Mouse (Mus musculus): ENCODE measurements around the gene Ston1.

The Ston1 gene

DNA sequence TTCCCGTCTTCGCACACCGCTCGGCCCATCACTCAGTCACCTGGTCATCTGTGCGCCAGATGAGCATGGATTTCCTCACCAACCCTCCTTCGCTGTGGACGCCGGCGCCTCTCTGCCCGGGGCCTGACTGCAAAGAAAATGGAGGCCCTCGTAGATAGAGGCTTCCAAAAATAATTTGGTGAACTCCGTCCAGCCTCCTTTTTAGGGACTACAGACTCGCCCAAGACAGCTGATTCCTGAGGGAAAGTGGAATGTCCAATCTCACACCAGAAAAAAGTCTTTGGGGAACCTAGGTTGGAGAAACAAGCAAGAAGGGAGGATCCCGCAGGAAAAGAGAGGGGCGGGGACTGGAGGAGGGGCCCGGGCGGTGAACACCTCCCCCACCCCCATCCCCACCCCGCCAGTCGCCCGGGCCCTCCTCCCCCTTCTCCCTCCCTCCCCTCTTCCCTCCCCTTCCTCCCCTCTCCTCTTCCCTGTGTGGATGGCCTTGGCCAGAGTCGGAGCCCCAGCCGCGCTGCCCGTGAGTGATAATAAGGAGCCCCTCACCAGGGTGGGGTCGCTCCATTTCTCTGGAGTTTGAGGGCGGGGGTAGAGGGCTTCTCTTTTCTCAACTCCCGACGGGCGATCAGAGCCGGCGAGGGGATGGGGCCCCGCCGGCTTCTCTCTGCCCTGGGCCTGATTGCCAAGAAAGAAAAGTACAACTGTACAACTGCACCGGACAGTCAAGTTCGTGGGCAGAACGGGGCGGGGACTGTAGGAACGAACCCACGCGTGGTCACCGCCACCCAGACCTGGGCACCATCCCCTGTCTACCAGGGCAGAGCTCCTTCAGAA lies at the start of gene Ston1:
Ston1 (plus strand) TSS at position 463 of the 834 bp plus-strand sequence.
- peak; percentile 67 for DNase-seq (ENCODE audit: low spot score)

DNA sequence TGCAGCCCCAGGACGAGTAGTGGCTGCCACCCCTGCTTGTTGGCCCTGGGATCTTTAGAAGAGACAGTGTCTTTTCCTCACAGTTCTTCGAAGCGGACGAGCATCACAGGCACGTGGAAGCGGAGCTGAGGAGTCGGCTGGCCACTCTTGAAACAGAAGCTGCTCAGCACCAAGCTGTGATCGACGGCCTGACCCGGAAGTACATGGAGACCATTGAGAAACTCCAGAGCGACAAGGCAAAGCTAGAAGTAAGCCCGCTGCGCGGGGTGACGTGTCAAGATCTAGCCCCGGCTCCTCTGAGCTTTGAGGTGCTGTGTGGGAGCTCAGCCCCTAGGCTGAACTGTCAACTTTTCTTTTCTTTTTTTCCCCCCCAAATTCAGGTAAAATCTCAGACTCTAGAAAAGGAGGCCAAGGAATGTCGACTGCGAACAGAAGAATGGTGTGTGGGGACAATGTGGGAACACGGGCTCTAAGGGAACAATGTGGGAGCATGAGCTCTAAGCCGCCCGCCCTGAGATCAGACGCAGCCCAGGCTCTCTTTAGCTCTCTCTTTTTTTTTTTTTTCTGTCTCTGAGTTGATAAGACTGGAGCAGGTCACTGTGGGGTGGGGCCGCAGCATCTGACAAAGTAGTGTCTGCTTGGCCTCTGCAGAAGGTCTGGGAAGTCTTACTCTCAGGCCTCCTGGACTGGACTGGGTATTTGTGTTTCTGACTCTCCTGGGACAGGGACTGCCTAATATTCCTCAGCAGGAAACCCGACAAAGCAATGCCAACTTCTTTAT lies 47.9 kb upstream of the Ston1 start:
- DNase-seq (ENCODE audit: low spot score), result no peak

DNA sequence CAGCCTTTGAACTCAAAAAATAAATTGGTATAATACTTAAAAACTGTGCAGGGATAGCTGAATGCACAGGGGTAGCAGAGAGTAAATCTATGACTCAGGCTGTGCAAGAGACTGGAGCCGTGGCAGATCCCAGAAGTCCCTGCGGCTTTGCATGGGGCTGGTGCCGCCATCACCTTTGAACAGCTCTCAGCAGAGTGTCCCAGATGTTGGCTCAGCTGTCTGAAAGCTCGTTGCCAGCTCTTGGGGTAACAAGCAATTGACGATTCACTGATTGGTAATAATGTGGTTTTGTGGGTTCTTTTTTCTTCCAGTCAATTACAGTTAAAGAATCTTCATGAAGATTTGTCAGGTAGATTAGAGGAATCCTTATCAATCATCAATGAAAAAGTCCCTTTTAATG lies 47.1 kb upstream of the Ston1 start:
- no peak for DNase-seq (ENCODE audit: low spot score)

DNA sequence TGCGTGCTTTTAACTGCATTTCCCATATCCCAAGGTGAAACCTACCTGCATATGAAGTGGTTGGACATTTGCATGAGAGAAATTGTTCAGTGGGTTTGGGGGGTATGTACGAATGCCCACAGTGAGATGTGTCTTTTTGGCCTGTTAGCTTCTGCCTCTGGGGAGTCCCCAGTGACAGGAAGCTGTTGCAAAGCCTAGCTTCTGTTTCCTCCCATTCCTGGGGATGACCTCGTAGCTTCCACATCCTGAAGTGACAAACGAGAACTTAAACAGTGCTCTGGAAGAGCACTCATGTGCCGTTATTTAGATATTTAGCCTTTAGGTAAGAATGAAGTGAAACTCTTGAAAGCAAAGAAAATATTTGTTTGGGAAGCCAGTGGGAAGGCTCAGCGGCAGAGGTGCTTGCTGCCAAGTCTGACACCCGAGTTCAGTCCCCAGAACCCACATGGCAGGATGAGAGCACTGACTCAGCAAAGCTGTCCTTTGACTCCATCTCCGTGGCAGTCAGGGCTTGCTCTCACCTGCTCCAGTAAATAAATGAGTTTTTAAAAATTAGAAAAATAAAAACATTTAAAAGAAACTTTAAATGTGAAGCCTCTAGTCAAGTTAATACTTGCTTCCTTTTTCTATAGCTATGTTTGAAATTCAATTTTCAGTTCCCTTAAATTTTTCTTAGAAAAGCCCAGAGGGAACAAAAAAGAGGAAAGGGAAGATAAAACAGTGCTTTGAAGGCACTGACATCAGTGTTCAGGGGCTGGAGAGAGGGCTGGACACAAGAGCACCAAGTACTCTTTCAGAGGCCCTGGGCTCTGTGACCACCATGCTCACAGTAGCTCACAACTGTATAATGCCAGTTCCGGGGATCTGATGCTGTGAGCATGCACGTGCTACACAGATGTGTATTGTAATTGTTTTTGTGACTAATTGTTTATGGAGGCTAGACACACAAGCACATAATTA lies 46.2 kb upstream of the Ston1 start:
- no peak for DNase-seq (ENCODE audit: low spot score)

DNA sequence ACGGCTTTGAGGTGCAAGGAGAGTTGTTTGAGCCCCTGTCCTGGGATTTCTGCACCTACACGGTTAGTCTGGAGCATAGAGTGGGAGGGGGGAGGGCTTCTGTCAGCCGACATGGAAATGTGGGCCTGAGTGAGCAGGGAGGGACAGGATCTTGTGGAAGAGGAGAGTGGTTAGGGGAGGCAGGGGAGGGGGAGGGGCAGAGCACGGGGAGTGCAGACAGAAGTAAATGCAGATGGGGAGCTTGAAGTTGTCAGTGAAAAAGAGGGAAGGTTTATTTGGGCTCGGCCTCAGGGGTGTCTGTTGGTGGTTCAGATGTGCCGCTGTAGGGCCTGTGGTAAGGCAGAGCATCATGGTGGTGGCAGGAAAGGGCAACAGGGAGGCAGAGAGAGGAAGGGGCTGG lies 44.9 kb upstream of the Ston1 start:
- no peak for DNase-seq (ENCODE audit: low spot score)

DNA sequence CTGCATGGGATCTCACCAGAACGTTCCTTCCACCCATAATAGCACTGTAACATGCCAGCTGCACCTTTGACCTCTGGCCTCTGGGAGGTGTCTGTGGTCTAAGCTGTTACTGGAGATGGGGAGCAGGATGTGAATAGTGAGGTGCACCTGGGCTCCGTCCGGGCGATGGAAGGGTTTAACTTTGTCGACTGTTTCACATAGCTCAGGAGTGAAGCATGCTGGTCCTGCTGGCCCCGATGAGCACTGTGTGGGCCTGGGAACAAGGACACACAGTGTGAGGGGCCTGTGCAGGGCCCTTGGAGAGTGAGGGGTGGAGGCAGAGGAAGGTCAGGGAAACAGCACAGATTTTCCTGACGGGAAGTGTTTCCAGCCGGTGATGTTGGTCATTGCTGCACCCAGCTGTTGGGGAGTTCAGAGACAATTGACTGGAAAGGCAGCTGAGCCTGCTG lies 44.5 kb upstream of the Ston1 start:
- no peak for DNase-seq (ENCODE audit: low spot score)

DNA sequence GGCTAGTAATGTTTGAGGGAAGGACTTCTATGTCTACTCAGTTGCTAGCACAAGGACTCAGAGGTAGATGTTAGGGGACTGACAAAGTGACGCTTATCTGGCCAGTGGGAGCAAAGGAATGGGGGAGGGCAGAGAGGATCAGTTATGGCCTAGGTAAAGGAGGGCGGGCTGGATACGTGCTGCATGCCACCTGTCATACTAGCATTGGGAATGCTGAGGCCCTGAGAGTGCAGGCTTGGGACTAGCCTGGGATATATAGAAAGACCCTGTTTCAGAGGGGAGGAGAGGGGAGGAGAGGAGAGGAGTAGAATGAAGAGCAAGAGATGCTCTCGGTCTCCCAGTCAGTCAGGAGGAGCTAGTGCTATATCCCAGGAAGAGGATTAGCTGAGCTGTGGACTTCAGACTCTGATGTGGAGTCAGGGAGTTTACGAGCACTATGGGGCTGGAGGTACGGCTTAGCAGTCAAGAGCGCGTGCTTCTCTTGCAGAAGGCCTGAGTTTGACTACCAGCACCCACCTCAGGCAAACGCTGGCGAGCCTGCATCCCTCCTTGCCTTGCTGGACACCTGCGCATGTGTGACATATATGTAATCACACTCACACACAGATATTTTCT lies 43.9 kb upstream of the Ston1 start:
- no peak for DNase-seq (ENCODE audit: low spot score)

DNA sequence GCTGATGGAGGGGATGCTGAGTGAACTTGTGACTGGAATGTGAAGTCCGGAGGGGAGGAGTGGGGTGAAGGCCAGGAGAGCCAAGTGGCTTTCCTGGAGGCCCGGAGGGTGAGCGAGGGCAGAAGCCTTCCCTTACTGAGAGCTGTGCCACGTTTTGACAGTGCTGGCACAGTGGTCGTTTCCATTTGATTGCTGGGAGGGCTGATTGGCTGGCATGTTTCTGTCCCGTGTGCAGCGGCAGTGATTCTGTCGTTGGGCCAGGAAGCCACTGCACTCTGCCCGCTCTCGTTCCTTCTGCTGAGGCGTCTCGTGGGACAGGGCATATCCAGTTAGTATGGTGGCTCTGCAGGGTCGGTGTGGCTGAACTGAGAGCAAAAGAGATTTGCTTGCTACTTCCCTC lies 41.3 kb upstream of the Ston1 start:
- DNase-seq (ENCODE audit: low spot score), result no peak

DNA sequence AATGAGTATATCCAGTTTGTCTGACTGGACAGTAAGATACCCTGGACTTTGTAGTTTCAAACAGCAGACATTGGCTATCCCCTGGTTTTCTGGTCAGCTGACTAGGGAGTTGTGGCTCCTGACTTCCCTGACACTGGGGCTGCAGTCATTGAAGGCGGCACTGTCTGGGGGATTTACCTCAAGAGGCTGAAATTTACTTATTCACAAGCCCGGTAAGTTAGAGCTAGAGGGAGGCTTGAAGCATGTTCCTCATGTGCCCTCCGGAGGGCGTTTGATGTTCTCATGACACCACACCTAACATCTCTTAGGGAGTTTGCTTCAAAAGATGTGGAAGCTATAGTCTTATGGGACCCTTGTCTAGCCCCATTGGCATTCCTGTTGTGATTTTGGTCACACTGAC lies 40.8 kb upstream of the Ston1 start:
- DNase-seq (ENCODE audit: low spot score), result no peak

DNA sequence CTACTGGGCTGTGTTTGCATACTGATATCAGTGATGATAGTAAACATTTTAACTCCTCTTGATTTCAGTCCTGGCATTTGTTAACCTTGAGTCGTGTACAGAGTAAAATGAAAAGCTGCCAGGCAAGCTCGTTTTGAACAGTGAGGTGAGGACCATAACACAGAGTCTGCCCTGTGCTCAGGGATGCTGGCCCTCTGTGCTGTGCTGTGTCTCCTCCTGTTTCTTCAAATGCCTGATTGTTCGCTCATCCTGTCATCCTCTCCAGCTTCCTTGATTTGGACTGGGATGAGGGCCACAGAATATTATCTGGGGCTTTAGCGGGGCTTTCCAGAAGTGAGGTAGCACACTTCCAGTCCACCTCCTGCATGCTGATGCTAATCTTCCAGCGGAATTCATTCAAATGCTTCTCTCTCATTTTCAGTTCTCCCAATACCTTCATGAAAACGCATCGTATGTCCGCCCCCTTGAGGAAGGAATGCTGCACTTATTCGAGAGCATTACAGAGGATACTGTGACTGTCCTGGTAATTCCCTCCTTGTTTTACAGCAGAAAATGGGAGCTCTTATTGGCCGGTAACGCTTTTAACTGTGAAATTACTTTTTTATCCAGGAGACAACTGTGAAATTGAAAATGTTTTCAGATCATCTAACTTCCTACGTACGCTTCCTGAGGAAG lies 39.2 kb upstream of the Ston1 start:
- peak; percentile 61 for DNase-seq (ENCODE audit: low spot score)

DNA sequence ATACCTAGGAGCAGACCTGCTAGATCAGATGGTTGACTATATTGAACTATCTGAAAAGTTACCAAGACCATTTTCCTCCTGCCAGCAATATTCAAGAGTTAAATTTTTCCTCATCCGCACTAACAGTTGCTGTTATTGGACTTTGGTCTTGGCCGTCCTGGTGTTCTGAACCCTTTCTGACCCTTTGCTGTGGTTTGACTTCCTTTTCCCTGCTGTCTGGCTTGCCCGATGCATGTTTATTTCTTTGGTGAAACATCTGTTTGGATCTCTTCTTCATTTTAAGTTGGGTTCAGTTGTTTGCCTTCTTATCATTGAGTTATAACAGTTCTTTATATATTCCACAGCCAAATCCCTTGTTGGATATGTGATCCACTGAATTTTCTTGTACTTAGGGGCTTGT lies 33.9 kb upstream of the Ston1 start:
- no peak for DNase-seq (ENCODE audit: low spot score)

DNA sequence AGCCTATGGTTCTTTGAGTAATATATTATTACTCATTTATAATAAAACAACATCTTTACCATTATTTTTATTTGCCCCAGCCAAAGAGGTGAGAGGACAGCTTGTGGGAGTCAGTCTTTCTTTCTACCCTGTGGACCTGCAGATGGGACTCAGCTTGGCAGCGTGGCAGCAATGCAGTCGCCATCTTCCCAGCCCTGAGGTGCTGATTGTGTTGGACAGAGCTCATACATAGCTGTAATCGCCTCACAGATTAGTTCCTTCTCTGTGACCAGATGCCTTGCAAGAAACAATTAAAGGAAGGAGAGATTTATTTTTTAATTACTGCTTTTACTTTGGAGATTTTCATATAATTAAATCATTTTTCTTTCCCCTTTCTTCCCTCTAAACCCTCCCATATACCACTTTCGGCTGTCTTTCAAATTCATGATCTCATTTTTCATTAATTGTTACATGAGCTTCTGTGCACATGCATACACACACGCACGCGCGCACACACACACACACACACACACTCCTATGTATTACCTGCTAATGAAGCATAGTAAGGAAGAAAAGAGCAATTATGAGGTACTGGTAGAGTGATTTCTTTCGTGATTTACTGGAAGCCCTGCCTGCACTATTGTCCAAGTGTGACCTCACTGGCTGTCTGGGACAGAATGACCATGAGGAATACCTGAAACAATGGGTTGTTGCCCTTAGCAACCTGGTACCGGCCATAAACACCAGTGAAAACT lies 27.5 kb upstream of the Ston1 start:
- DNase-seq (ENCODE audit: low spot score), result no peak

DNA sequence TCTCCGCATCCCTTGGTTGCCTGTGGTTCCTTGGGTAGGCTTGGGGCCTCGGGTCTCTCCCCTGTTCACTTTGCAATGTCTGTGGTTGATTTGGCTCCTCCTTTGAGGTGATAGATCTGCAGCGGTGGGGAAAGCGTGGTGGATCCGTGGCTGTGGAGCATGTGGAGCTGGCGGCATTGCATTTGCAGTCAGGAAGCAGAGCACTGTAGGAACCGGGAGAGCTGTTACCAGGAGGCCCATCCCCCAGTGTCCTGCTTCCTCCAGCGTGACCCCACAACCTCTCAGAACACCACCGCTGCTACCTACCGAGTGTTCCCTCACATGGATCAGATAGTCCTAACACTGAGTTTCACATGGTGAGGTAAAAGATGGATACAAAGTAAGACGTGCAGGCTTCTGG lies 26.7 kb upstream of the Ston1 start:
- DNase-seq (ENCODE audit: low spot score), result no peak

DNA sequence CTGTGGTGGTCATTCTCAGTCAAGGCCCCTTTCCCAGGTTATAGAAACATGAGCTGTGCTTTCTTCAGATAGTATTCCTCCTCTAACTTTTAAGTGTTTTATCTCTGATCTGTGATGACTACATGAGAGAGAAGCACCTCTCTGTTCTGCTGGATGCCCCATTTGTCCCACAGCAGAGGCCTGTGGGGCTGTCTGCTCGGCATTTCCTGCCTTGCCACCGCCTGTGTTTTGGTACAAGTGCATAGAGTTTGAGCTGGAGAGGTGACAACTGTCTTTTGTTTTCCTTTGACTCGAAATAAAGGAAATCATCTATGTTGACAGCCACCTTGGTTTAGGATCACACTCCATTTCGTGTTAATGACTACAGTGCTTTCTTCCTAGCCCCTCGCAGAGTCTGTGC lies 22.7 kb upstream of the Ston1 start:
- no peak for DNase-seq (ENCODE audit: low spot score)

DNA sequence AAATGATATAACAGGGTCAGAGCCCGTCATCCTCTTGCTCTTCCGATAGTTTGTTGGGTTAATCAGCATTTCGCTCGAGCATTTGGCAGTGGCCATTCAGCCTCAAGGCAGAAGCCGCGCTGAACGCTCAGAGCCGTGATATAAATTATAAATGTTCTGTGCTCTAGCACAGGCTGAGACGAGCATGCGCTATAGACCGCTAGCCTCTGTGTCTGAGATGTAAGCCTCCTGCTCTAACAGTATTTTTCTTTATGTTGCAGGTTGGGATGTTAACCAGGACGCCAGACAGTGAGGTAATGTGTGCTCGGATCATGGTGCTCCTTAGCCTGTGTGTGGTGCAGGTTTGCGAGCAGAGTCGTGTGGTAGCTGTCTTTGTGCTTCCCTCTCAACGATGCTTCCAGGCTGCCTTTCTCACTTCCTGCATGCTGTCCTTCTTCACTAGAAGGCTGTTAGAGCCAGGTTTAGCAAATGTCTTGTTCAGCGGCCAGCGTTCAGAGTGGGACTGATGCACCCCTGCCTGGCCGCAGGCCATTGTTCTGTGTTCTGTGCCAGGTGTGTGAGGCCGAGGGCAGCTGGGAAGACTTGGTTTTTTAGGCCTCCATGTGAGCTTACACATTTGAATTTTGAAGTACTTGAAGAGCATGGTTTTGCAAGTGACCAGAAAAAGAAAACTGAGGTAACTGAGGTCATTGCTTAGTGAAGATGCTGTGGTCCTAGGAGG lies 18.8 kb upstream of the Ston1 start:
- DNase-seq (ENCODE audit: low spot score), result no peak

DNA sequence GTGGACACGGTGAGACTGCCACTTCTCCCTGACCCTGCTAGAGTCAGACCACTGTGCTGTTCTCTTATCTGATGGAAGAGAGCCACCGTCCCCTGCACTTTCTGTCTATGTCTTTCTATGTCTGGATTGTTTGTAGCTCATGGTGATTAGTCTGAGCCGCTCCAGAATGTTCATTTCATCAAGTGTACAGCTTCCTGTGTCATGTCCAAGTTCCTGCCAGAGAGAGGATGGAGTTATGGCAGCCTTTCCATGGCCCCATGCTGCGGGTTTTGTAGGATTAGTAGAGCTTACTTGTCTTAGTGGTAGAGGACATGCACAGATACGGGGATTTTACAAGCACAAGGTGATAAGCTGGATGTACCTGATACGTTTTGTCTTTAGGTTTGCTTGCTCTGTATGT lies 16.9 kb upstream of the Ston1 start:
- no peak for DNase-seq (ENCODE audit: low spot score)

DNA sequence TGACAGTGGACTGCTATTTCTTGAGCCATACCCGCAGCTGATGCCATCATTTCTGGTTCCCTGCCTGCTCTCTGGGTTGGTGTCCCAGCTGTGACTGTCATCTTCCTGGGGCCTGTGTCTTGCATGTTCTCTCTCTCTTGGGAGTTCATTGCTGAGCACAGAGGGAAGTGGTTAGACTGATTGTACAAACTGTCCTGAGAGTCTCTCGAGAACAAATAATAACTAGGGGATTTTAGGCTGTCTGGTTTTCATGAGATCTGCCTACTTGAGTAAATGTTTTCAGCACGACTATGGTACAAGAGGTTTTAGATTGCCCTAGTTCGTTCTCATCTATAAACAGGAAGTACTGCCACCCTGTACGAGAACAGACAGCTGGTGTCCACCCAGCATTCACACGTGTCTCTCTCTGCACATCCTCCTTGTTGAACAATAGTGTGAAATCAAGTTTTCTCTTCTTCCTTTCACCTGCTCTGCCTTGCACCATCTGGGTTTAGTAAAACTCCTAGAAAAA lies 15.9 kb upstream of the Ston1 start:
- no peak for DNase-seq (ENCODE audit: low spot score)

DNA sequence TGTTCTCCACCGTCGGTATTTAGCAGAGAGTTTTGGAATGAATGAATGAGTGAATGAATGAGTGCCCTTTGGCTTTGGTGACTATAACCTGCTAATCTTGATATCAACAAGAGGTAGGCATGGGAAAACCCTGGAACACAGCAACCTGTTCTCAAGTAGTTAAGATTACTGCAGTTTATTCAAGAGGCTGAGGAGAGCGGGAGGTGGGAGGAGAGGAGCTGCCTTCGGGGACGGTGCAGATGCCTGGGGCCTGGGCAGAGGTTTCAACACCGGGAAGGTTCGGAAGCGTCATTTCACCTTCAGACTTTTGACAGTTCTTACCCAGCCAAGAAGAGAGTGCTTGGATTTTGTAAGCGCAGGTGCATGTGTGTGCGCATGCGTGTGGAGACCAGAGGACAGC lies 14.5 kb upstream of the Ston1 start:
- no peak for DNase-seq (ENCODE audit: low spot score)

DNA sequence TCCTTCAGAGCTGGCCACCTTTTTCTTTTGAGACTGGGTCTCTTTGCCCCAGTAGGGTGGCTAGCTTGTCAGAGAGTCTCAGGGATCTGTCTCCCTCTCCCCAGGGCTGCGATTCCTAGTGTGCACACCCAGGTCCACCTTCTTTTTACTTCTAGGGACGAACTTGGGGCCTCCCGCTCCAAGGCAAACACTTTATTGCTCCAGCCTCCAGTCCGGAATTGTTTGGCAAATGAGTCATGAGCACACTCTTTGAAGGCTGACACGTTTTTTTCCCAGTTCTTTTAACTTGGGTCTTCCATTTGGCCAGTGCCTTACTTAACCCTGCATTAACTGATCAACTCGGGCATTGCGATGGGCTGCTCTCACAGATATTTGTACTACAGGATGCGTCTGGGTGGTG lies 14.1 kb upstream of the Ston1 start:
- no peak for DNase-seq (ENCODE audit: low spot score)

DNA sequence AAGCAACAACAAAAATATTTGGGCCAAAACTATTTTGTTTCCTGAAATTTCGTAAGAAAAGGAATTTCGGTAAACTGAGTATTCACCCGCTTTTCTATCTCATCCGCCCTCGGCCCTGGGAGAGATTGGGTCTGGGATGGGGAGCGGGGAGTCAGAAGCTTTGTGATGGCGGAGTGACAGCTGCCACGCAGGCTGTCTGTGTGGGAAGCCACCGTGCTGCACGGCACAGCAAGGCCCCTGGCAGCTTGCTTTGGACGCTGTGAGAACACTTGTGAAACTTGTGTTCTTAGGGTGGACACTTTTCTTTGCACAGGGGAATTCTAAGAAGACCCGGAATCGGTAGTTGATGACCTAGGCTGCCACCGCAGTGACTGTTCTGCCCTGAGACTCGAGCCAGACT lies 10.1 kb upstream of the Ston1 start:
- DNase-seq (ENCODE audit: low spot score), result no peak
